Mouse (Mus musculus) forebrain, embryonic 15.5 days (tissue): Measurements from ENCODE around the gene Grem1. TPM values are rescaled to one million over a fixed set of nuclear protein-coding genes. Genes with fewer than 3 reads are reported as not detected.

Experiments
- ATAC-seq: fragments of 200-750 bp; cut with Nextera tagmentation; replicated peaks from 2 replicates; pipeline ENCODE4 v1.8.0; 2017; ENCODE audit warnings: mild to moderate bottlenecking, moderate TSS enrichment, moderate library complexity
- H3K27ac ChIP-seq: fragments of 300-500 bp; sonication (generic); replicated peaks from 2 replicates; pipeline ENCODE4 v1.5.1; 2015; ENCODE audit warnings: mild to moderate bottlenecking, inconsistent platforms
- H3K27me3 ChIP-seq: fragments of 300-500 bp; sonication (generic); 2 replicates; pipeline ENCODE4 v1.6.1; 2015; ENCODE audit warnings: inconsistent platforms
- H3K36me3 ChIP-seq: fragments of 300-500 bp; sonication (generic); 2 replicates; pipeline ENCODE4 v1.6.1; 2015; ENCODE audit warnings: mild to moderate bottlenecking, inconsistent platforms
- H3K4me1 ChIP-seq: fragments of 300-500 bp; sonication (generic); 2 replicates; pipeline ENCODE4 v1.6.1; 2015; ENCODE audit warnings: inconsistent platforms
- H3K4me2 ChIP-seq: fragments of 300-500 bp; sonication (generic); replicated peaks from 2 replicates; pipeline ENCODE4 v1.6.1; 2015; ENCODE audit warnings: mild to moderate bottlenecking, inconsistent platforms
- H3K4me3 ChIP-seq: fragments of 300-500 bp; sonication (generic); 2 replicates; pipeline ENCODE4 v1.5.1; 2015; ENCODE audit warnings: mild to moderate bottlenecking, inconsistent platforms
- H3K9ac ChIP-seq: fragments of 300-500 bp; sonication (generic); replicated peaks from 2 replicates; pipeline ENCODE4 v1.6.1; 2015; ENCODE audit warnings: mild to moderate bottlenecking, inconsistent platforms
- H3K9me3 ChIP-seq: fragments of 300-500 bp; sonication (generic); 2 replicates; pipeline ENCODE4 v1.6.1; 2016; ENCODE audit warnings: inconsistent platforms
- WGBS: fragments of 180-500 bp; shearing (Covaris S2); methylation state at CpG from one replicate; pipeline ENCODE4 v1.1.7; 2015; ENCODE audit warnings: mixed read lengths; 5-methylcytosine and 5-hydroxymethylcytosine counted together
- polyA plus RNA-seq: library from polyadenylated mRNA; unstranded; fragments of >200 nt; fragmentation: Nextera tagmentation; extraction: Ambion mirVana; gene quantifications from 2 replicates; pipeline ENCODE4 v1.2.1, GENCODE M21; 2015

The Grem1 gene
- polyA plus RNA-seq, 1 experiment from 2014 or later, result 0.74 TPM

DNA sequence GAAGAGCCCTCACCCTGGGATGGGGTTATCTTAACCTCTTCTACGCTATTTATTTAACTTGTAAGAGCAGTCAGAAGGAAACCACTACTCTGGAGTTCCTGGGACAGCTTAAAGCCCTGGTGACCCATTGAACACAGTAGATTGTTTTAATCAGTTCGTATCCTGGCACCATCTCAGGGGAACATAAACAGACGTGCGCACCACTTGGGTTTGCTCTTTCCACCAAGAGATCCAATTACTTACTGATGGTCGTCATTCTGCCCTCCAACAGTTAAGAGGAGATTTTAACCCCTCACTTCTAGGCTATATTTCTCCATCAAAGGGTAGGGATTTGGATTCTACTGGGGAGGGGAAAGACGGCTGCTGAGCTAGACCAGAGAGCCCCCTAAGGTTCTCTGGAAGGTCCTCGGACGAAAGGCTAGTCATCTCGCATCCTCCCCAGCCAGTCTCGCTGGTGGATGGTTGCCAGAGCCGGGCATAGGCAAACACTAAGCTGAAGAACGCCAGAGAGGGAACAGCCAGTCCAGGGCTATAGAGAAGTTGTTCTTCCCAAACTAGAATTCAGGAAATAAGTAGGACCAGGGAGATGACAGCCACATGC is 1.4 kb downstream of the Grem1 start:
- WGBS, result 2% methylated on average over 12 of the region's 12 CpGs
- peaks cover 24% of the 10 kb centered on the region for H3K4me1 ChIP-seq
- H3K27me3 ChIP-seq, result peaks cover 47% of the 10 kb centered on the region
- H3K9ac ChIP-seq, result peak overlapping the region; percentile 53
- peak overlapping the region; percentile 97 for H3K4me2 ChIP-seq
- H3K9me3 ChIP-seq, result no peaks in the 10 kb centered on the region
- no peaks in the 10 kb centered on the region for H3K36me3 ChIP-seq
- H3K27ac ChIP-seq, result no peak overlapping the region
- H3K4me3 ChIP-seq, result peak overlapping the region; percentile 52
- ATAC-seq, result no peak

GRCm38 (mm10) chr2:113749721-113750120 is 8.7 kb downstream of the Grem1 start:
- H3K27me3 ChIP-seq, result no peaks in the 10 kb centered on the region
- H3K27ac ChIP-seq, result no peak overlapping the region
- no peak overlapping the region for H3K9ac ChIP-seq
- no peaks in the 10 kb centered on the region for H3K9me3 ChIP-seq
- 81% methylated on average over 12 of the region's 12 CpGs for WGBS
- no peak for ATAC-seq
- H3K36me3 ChIP-seq, result no peaks in the 10 kb centered on the region
- H3K4me3 ChIP-seq, result no peak overlapping the region
- no peak overlapping the region for H3K4me2 ChIP-seq
- H3K4me1 ChIP-seq, result no peaks in the 10 kb centered on the region

- Histone ChIP-seq H3K4me3 (no peak overlapping the region), H3K4me1 (no peaks in the 10 kb centered on the region), H3K9ac (no peak overlapping the region), H3K9me3 (no peaks in the 10 kb centered on the region), H3K36me3 (no peaks in the 10 kb centered on the region), H3K27me3 (no peaks in the 10 kb centered on the region), H3K27ac (no peak overlapping the region), H3K4me2 (no peak overlapping the region)
- 96% methylated on average over 9 of the region's 9 CpGs for WGBS
- ATAC-seq, result no peak
Observed at GRCm38 (mm10) chr2:113749309-113749708, 9.1 kb downstream of the Grem1 start.

DNA sequence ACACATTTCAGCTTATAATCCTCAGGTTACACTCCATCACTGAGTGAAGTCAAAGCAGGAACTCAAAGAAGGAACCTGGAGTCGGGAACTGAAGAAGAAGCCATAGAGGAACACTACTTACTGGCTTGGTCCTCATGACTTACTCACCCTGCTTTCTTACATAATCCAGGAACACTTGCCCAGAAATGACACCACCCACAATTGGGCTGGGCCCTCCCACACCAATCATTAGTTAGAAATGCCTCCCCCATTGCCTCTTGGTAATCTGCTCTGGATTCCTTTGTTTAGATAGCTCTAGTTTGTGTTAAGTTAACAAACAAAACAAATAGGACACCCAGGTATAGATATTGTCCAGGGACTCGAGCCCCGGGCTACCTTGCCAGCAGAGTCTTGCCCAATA is 29.9 kb downstream of the Grem1 start:
- H3K9me3 ChIP-seq, result no peaks in the 10 kb centered on the region
- H3K4me2 ChIP-seq, result no peak overlapping the region
- H3K9ac ChIP-seq, result no peak overlapping the region
- no peaks in the 10 kb centered on the region for H3K27me3 ChIP-seq
- ATAC-seq, result no peak
- no peak overlapping the region for H3K4me3 ChIP-seq
- WGBS, result 91% methylated on average over 3 of the region's 3 CpGs
- no peak overlapping the region for H3K27ac ChIP-seq
- H3K4me1 ChIP-seq, result no peaks in the 10 kb centered on the region
- H3K36me3 ChIP-seq, result no peaks in the 10 kb centered on the region

DNA sequence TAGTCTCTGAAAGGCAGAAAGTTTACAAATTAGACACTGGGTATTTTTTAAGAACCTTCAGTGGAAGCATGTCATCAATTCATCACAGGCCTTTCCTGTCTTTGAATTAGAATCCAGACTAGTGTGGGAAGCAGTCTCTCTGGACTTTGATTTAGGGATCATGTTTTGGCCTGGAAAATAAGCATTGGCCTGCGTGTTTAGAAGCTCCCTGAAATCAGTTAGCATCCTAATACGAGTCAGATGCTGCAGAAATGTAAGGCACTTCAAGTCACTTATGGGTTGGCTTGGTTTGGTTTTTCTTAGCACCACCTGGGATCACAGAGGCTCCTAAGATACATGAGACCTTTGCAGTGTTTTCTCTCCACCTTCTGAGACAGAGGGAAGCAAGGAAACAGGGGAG is 43.6 kb downstream of the Grem1 start:
- Histone ChIP-seq H3K9ac (no peak overlapping the region), H3K36me3 (no peaks in the 10 kb centered on the region), H3K27ac (no peak overlapping the region), H3K4me2 (no peak overlapping the region), H3K4me1 (no peaks in the 10 kb centered on the region), H3K27me3 (no peaks in the 10 kb centered on the region), H3K9me3 (no peaks in the 10 kb centered on the region), H3K4me3 (no peak overlapping the region)
- 82% methylated on average over 2 of the region's 2 CpGs for WGBS
- ATAC-seq, result no peak

- no peak for ATAC-seq
- Histone ChIP-seq H3K36me3 (no peaks in the 10 kb centered on the region), H3K4me1 (no peaks in the 10 kb centered on the region), H3K4me3 (no peak overlapping the region), H3K27me3 (no peaks in the 10 kb centered on the region), H3K9me3 (no peaks in the 10 kb centered on the region), H3K27ac (no peak overlapping the region), H3K9ac (no peak overlapping the region), H3K4me2 (no peak overlapping the region)
- WGBS, result 78% methylated on average over 2 of the region's 2 CpGs
Observed at GRCm38 (mm10) chr2:113713406-113713805, 45.0 kb downstream of the Grem1 start.

GRCm38 (mm10) chr2:113707507-113707906 is 50.9 kb downstream of the Grem1 start:
- no peaks in the 10 kb centered on the region for H3K4me1 ChIP-seq
- no peaks in the 10 kb centered on the region for H3K9me3 ChIP-seq
- H3K27me3 ChIP-seq, result no peaks in the 10 kb centered on the region
- H3K27ac ChIP-seq, result no peak overlapping the region
- no peak overlapping the region for H3K9ac ChIP-seq
- ATAC-seq, result no peak
- no peak overlapping the region for H3K4me3 ChIP-seq
- no peak overlapping the region for H3K4me2 ChIP-seq
- no peaks in the 10 kb centered on the region for H3K36me3 ChIP-seq
- 59% methylated on average over 4 of the region's 4 CpGs for WGBS

- Histone ChIP-seq H3K4me3 (no peak overlapping the region), H3K4me2 (no peak overlapping the region), H3K27ac (no peak overlapping the region), H3K9me3 (no peaks in the 10 kb centered on the region), H3K4me1 (no peaks in the 10 kb centered on the region), H3K36me3 (no peaks in the 10 kb centered on the region), H3K9ac (no peak overlapping the region), H3K27me3 (no peaks in the 10 kb centered on the region)
- WGBS, result 78% methylated on average over 5 of the region's 5 CpGs
- ATAC-seq, result no peak
Observed at GRCm38 (mm10) chr2:113701507-113701906, 56.9 kb downstream of the Grem1 start.

GRCm38 (mm10) chr2:113696647-113697046 is 61.8 kb downstream of the Grem1 start:
- Histone ChIP-seq H3K27ac (no peak overlapping the region), H3K4me3 (no peak overlapping the region), H3K9me3 (no peaks in the 10 kb centered on the region), H3K4me2 (no peak overlapping the region), H3K4me1 (peaks cover 9% of the 10 kb centered on the region), H3K27me3 (no peaks in the 10 kb centered on the region), H3K36me3 (no peaks in the 10 kb centered on the region), H3K9ac (no peak overlapping the region)
- WGBS, result 82% methylated on average over 5 of the region's 5 CpGs
- ATAC-seq, result no peak

- 76% methylated on average over 3 of the region's 3 CpGs for WGBS
- Histone ChIP-seq H3K9me3 (no peaks in the 10 kb centered on the region), H3K4me1 (peaks cover 9% of the 10 kb centered on the region), H3K9ac (no peak overlapping the region), H3K27ac (no peak overlapping the region), H3K4me3 (no peak overlapping the region), H3K4me2 (no peak overlapping the region), H3K36me3 (no peaks in the 10 kb centered on the region), H3K27me3 (no peaks in the 10 kb centered on the region)
- ATAC-seq, result no peak
Observed at GRCm38 (mm10) chr2:113696222-113696621, 62.2 kb downstream of the Grem1 start.

Other genes with a start within 250 kb of the Grem1 start
- 193 and 207 TPM in 2 replicates for gene Scg5, start 70.5 kb upstream of the Grem1 start, polyA plus RNA-seq
- gene Arhgap11a, start 90.0 kb upstream of the Grem1 start, polyA plus RNA-seq, result 31.3 and 34.2 TPM in 2 replicates